Mouse (Mus musculus) right cerebral cortex, postnatal 14 days (tissue): ENCODE results near the gene 9130230L23Rik.
"Not testable (repeated sequence)": the region's sequence is repeated elsewhere in the genome, so short reads cannot be mapped to it uniquely, and the experiment has no call there.

Source experiments
- DNase-seq: peaks from one replicate; pipeline ENCODE4 v3.0.0; 2022

Gene 9130230L23Rik

GRCm38 (mm10) chr5:66001232-66001631 is 2.9 kb downstream of the 9130230L23Rik start:
- no peak for DNase-seq

GRCm38 (mm10) chr5:66000567-66001125 is 3.4 kb downstream of the 9130230L23Rik start:
- DNase-seq, result no peak

- no peak for DNase-seq
Measured at GRCm38 (mm10) chr5:66000074-66000473, 4.0 kb downstream of the 9130230L23Rik start.

GRCm38 (mm10) chr5:65999106-65999505 is 5.0 kb downstream of the 9130230L23Rik start:
- no peak for DNase-seq

GRCm38 (mm10) chr5:65997813-65998212 is 6.3 kb downstream of the 9130230L23Rik start:
- DNase-seq, result no peak

- no peak for DNase-seq
Measured at GRCm38 (mm10) chr5:65994643-65995042, 9.4 kb downstream of the 9130230L23Rik start.

GRCm38 (mm10) chr5:65991191-65991590 is 12.9 kb downstream of the 9130230L23Rik start:
- DNase-seq, result no peak

- DNase-seq, result not testable (repeated sequence)
Measured at GRCm38 (mm10) chr5:65987004-65987403, 17.1 kb downstream of the 9130230L23Rik start.

GRCm38 (mm10) chr5:65986426-65986825 is 17.7 kb downstream of the 9130230L23Rik start:
- no peak for DNase-seq

- no peak for DNase-seq
Measured at GRCm38 (mm10) chr5:65975731-65976130, 28.4 kb downstream of the 9130230L23Rik start.

- no peak for DNase-seq
Measured at GRCm38 (mm10) chr5:65973189-65973588, 30.9 kb downstream of the 9130230L23Rik start.

- DNase-seq, result no peak
Measured at GRCm38 (mm10) chr5:65968004-65968403, 36.1 kb downstream of the 9130230L23Rik start.

- DNase-seq, result no peak
Measured at GRCm38 (mm10) chr5:65967091-65967490, 37.0 kb downstream of the 9130230L23Rik start.

GRCm38 (mm10) chr5:65965771-65966279 is 38.3 kb downstream of the 9130230L23Rik start:
- no peak for DNase-seq

- DNase-seq, result no peak
Measured at GRCm38 (mm10) chr5:65963291-65963690, 40.8 kb downstream of the 9130230L23Rik start.

- no peak for DNase-seq
Measured at GRCm38 (mm10) chr5:65960597-65960950, 43.5 kb downstream of the 9130230L23Rik start.

- DNase-seq, result no peak
Measured at GRCm38 (mm10) chr5:65959893-65960596, 44.0 kb downstream of the 9130230L23Rik start.

- DNase-seq, result peak; percentile 54
Measured at GRCm38 (mm10) chr5:65958597-65958996, 45.5 kb downstream of the 9130230L23Rik start.

GRCm38 (mm10) chr5:65956144-65957008 is 47.7 kb downstream of the 9130230L23Rik start:
- DNase-seq, result no peak

GRCm38 (mm10) chr5:65955343-65956143 is 48.5 kb downstream of the 9130230L23Rik start:
- peak; percentile 82 for DNase-seq

GRCm38 (mm10) chr5:65954130-65955080 is 49.7 kb downstream of the 9130230L23Rik start:
- no peak for DNase-seq
